Mouse (Mus musculus): Measurements from ENCODE around the gene Tgfbr2. TPM values are rescaled to one million over a fixed set of nuclear protein-coding genes. Genes with fewer than 3 reads are reported as not detected.

Gene Tgfbr2
- total RNA-seq, 2 experiments from 2014 or later, result 5.9 to 7.0 TPM

DNA sequence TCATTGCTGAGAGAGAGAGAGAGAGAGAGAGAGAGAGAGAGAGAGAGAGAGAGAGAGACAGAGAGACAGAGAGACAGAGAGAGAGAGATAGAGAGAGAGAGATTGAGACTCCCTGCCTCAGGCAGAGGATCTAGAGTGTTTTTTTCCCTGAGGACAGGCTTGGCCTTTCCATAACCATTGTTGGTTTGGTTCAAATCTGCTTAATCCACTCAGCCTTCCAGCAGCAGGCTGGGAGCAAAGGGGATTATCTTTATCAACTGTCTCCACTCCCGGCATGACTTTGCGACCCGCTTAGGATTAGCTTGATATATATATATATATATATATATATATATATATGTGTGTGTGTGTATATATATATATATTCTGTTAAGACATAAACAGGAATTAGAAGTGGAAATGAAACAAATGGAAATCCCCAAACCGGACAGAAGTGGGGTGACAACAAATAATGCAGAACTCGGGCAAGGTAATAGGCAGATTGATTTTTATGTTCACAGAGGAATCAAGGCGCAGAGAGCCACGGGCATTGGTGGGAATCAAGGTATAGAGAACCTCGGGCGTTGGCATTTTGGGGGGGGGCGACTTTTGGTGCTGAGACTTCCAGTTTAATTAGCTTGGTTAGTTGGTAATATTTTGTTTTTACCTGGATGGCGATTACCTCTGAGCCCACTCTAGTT lies 22.5 kb upstream of the Tgfbr2 start:
- ATAC-seq (replicated peaks; ENCODE audit: low FRiP score, low TSS enrichment, poor library complexity, severe bottlenecking), result no peak

DNA sequence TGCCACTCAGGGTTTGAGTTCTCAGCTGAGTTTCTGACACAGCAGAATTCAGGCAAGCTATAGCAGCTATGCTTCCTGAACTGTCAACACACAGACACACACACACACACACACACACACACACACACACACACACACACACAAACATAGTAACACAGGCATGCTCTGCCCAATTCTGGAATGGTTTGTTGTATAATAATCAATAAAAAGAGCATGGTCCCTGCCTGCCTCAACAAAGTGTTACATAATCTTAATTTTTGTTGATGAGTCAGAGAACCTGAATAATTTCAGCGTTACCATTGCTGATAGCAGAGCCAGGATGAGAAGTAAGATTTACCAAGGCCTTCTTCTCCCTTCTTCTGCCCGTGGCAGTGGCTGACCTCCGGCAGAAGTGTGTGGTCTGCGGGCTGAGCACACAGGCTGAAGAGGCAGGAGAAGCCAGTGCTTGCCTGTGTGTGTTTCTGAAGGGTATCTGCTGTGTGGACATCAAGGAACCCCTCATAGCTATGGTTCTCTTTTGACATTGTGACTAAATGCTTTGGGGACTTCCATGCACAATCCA lies 18.8 kb upstream of the Tgfbr2 start:
- ATAC-seq (replicated peaks; ENCODE audit: low FRiP score, low TSS enrichment, poor library complexity, severe bottlenecking), result no peak

DNA sequence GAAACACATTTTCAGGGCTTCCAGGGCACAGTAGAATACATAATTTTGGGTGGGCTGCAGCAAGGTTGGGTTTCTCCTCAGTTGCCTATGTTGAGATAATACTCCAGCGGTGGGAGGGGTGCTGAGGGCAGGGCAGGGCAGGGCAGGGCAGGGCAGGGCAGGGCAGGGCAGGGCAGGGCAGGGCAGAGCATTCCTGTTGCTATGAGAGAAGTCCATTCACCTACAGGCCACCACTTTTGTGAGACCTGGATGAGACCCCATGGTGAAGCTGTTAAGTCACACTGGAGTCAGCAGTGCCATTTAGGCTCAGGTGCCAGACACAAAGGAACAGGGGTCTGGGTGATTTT lies 18.3 kb upstream of the Tgfbr2 start:
- ATAC-seq (replicated peaks; ENCODE audit: low FRiP score, low TSS enrichment, poor library complexity, severe bottlenecking), result peak; percentile 43; the same call in 1 of the 2 replicates

DNA sequence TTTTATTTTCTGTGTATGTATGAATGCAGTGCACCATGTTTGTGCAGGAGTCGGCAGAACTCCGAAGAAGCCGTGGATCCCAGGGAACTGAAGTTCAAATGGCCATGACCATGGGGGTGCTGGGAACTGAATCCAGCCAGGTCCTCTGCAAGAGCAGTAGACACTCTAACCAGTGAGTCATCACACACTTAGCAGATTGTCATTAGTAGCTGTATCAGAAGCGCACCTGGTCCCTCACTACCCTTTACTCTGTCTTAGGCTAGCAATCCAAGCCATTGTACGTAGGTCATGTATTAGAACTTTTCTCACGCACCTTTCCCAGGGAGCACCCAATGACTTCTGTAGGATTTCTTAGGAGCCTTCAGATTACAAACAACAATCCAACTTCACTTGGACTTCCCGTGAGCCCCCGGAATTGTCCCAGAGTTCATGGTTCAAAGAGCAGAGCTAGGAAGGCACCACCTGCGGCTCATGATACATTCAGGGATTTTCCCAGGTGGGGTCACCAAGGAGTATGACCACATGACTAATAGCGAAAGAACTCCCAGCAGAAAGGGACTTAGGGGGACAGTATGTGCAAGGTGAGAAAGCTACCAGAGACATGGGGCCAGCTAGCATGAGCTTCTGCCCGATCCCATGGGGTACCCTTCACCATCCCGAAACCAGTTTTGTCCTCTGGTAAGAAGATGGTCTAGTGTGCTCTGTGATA lies 17.8 kb upstream of the Tgfbr2 start:
- no peak for ATAC-seq (replicated peaks; ENCODE audit: low FRiP score, low TSS enrichment, poor library complexity, severe bottlenecking)

DNA sequence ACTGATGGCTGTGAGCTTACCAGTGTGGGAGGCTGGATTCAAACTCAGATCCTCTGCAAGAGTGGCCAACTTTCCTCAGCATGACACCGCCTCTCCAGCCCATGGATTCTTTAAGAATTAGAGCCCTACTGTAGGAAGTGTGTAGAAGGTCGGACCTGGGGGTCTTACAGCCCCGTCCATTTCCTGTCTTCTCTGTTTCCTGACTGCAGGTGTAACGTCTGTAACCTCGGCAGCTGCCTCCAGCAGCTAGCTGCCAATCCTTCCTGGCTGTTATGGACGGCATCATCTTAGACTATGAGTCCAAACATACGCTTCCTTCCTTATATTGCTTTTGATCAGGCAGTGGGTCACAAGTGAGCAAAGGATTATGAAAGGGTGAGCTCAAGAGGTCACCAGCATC lies 17.1 kb upstream of the Tgfbr2 start:
- ATAC-seq (replicated peaks; ENCODE audit: low FRiP score, low TSS enrichment, poor library complexity, severe bottlenecking), result no peak

GRCm38 (mm10) chr9:116189831-116190230 lies 14.7 kb upstream of the Tgfbr2 start:
- no peak for ATAC-seq (replicated peaks; ENCODE audit: low FRiP score, low TSS enrichment, poor library complexity, severe bottlenecking)

DNA sequence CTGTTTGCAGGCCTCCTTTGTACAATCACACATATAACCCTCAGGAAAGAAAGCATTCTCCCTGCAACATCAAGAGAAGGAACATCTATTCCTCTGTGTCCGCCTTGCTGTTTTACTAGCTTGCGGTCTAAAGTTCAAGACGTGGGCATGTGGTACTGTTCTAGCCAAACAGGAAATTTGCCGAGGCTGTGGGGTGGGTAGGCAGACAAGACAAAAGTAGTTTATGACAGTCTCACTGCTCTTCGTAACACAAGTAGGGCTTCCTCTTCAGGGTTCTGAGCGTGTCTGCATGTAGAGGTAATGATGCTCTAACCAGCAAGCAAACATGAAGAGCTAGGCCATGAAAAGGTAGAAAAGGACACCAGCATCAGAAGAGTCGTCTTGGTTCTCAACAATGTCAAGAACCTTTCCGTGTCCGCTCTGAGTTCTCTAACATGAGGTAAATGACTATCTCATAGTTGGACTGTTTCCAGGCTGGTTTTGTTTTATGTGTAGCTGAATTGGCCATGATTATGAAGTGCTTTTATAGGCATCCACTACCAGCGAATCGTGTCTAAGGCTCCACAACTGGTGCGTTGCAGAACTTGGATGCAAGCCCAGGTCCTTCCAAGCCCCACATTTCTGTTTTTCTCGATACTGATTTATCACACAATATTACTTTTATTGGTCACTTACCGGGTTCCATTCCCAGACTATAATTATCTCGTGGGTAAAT lies 13.9 kb upstream of the Tgfbr2 start:
- no peak for ATAC-seq (replicated peaks; ENCODE audit: low FRiP score, low TSS enrichment, poor library complexity, severe bottlenecking)

DNA sequence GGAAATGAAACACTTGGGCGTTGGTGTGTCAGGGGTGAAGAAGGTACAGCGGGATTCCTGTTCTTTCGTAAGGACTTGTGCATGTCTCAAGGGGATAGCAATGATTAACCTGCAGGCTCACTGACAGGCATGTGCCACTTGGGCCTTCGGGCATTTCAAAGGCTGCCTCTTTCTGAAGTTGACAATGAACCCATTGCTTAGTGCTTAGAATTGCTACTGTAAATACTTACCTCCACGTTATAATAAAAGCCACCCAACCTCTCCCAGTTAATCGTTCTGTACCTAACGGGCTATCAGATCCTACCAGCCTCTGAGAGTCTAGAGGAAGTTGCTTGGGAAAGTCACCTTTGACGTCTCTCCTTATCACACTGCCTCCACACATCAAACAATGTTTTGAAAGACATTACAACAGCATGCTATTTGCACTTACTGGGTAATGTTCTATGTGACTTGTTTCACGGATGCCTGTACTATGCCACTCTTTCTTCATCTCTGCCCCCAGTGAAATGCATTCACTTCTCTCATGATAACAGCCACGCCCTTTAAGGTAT lies 12.1 kb upstream of the Tgfbr2 start:
- ATAC-seq (replicated peaks; ENCODE audit: low FRiP score, low TSS enrichment, poor library complexity, severe bottlenecking), result peak; percentile 62

DNA sequence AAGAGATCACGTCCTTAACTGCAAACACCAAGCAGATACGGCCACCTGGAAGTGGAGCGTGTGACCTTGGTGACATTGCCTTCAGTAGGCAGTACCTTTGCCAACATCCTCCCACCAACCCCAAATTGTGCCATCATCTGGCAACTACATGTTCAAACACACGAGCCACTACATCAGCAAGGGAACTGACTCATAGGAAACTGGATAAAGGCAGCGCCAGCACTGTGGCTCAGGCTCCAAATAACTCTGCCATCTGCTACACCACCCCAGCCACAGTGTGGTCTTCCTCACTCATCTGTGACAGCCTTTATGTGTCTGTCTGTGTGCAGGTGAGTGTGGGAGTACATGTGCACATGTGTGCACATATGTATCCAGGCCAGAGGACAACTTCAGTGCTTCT lies 9.7 kb upstream of the Tgfbr2 start:
- ATAC-seq (replicated peaks; ENCODE audit: low FRiP score, low TSS enrichment, poor library complexity, severe bottlenecking), result no peak

DNA sequence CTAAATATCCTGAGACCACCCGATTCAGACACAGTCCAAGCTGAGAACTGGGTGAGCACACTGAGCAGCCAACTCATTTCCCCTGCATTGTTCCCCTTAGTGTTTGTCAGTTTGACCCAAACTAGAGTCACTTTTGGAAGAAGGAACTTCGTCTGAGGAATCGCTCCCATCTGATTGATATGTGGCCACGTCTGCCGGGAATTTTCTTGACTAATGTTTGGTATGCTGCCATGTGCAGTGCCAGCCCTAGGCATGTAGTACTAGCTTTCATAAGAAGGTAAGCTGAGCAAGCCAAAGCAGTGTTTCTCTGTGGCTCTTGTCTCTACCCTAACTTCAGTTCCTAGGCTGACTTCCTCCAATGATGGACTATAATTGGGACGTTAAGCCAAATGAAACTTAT lies 7.9 kb upstream of the Tgfbr2 start:
- no peak for ATAC-seq (replicated peaks; ENCODE audit: low FRiP score, low TSS enrichment, poor library complexity, severe bottlenecking)

GRCm38 (mm10) chr9:116181608-116182007 lies 6.4 kb upstream of the Tgfbr2 start:
- no peak for ATAC-seq (replicated peaks; ENCODE audit: low FRiP score, low TSS enrichment, poor library complexity, severe bottlenecking)

- no peak for ATAC-seq (replicated peaks; ENCODE audit: low FRiP score, low TSS enrichment, poor library complexity, severe bottlenecking)
Measured at GRCm38 (mm10) chr9:116178151-116178550, 3.0 kb upstream of the Tgfbr2 start.

- no peak for ATAC-seq (replicated peaks; ENCODE audit: low FRiP score, low TSS enrichment, poor library complexity, severe bottlenecking)
Measured at GRCm38 (mm10) chr9:116177108-116177507, 1.9 kb upstream of the Tgfbr2 start.

DNA sequence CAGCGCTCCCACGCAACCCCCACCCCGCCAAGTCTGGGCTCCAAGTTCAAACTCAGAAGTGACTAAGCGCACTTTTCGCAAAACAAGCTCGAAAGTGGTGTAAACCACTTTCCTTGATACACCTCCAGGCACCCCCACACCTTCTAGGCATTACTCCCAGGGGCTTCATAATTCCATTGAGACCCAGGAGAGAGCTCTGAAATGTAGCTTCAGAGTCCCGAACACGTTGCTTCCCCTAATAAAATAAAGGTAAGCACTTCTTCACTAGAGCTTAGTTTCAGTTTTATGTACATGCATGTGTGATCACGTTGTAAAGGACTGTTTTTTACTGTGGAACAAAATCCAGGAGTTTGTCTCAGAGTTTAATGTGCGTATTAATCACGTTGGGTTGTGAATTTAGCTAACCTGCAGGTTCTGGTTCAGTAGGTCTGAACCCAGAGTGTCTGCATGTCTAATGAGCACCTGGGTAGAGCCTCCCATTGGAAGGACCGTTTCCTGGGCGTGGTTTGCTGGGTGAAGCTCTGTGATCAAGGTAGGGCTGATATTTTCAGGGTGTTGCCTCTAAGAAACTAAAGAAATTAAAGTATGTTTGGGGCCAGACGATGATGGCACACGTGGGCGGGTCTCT lies 442 bp upstream of the Tgfbr2 start:
- peak; percentile 83 for ATAC-seq (replicated peaks; ENCODE audit: low FRiP score, low TSS enrichment, poor library complexity, severe bottlenecking)

- ATAC-seq (replicated peaks; ENCODE audit: low FRiP score, low TSS enrichment, poor library complexity, severe bottlenecking), result no peak
Measured at GRCm38 (mm10) chr9:116173473-116174170, 1.5 kb downstream of the Tgfbr2 start.

DNA sequence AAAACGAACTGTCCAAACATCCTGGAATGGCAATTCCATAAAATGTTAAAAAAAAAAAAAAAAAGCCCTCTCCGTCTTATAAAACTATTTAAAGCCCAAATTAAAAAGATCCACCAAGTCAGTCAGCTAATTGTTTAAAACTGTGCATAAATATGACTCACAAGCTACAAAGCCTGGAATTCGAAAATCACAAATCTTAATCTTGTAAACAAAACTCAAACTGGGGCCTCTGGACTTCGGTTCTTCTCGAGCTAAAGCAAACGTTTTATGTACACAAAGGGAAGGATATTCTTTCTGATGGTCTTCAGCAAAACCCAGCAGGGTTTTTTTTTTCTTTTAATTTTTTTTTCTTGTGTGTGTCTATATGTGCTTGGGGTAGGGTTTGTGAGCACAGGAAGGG lies 2.1 kb downstream of the Tgfbr2 start:
- no peak for ATAC-seq (replicated peaks; ENCODE audit: low FRiP score, low TSS enrichment, poor library complexity, severe bottlenecking)

DNA sequence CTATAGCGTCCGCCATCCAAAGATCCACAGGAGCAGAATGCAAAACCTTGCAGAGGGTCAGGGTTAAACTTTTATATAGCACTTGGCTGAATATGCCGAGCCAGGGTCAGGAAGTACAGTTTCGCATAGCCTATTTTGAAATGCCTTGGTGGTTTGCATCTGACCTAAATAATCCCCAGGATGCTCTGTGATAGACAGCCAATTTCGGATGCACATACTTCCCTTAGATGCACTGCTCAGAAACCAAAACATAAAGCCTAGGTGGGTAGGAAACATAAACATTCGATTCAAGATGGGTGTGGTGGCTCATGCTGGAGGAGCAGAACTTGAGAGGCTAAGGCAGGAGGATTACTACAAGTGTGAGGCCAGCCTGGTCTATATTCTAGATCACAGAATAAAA lies 6.1 kb downstream of the Tgfbr2 start:
- no peak for ATAC-seq (replicated peaks; ENCODE audit: low FRiP score, low TSS enrichment, poor library complexity, severe bottlenecking)

DNA sequence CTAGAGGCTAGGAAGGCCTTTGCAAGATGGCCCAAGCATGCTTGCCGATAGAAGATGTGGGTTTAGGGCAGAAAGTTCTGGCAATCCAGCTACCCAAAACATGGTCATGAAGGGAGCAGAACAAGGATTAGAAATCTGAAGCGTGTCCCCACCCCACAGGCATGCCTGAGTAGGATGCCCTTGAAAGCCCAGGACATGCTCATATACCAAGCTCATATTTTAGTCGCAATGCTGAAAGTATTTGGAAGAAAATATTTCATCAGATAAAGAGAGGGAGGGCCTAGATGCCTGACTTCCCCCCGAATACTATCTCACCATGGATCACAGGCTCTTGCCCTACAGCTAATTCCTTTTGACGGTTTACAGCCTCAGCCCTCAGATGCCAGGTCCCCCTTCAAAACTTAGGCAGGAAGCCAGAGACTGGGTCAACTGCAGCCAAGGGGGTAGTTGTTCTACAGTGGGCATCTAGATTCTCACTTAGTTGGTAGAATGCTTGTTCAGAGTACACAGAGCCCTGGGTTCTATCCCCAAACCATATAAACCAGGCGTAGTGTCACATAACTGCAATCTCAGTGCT lies 7.8 kb downstream of the Tgfbr2 start:
- ATAC-seq (replicated peaks; ENCODE audit: low FRiP score, low TSS enrichment, poor library complexity, severe bottlenecking), result 0 out of 2 replicates have a peak, but pooled peaks have one; percentile 19

GRCm38 (mm10) chr9:116166363-116166762 lies 8.8 kb downstream of the Tgfbr2 start:
- no peak for ATAC-seq (replicated peaks; ENCODE audit: low FRiP score, low TSS enrichment, poor library complexity, severe bottlenecking)

Measured in megakaryocyte-erythroid progenitor cell, adult 5-6 weeks (primary cell).